ENCODE assay signal across 15 mouse cellular contexts in the genomic region with DNA sequence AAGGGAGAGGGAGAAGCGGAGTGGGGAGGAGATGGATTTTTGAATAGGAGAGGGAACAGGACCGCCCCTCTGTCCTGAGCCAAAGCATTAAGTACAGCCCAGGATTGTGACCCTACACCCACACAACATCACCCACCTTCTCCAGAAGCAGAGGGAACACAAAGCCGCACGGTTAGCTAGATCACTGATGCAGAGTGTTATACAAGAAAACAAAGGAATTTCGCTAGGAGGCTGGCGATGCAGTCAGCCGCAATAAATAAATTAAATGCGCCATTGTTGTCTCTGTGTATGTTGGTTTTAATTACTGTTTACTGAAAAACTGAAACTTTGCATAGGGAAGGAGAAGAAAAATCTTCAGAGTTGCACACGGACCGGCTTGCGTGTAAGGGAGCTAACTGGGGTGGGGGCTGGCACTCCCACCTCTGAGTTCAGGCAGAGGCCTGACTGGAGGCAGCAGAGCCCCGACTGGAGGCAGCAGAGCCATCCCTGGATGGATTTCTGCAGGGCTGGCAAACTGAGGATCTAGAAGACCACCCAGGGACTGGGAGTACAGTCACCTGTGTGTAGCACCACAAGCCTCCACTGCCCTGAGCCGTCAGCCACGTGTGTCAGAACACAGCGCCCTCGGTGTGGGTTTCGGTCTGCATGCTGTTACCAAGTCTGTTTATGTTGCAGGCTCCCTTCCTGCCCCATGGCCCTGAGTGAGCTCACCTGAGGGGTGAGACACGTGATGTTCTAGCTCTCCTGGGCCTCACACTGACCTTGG.
DNase-seq lines count a peak whose midpoint lies in the region; ATAC-seq and TF ChIP-seq lines count a peak whose summit lies in the region.
"Had no signal": no experiment of that assay in that cellular context is flagged by ENCODE, and none has a peak within 500 bp of the region (broad histone marks: within the 10 kb centered on the region; RNA-seq: fewer than 3 reads in every experiment).

No protein-coding gene starts in this region.

- 77% methylated on average over 18 of the region's 18 CpGs for WGBS in liver, postnatal 0 days (ENCODE audit: insufficient replicate concordance)
- WGBS in forebrain, embryonic 10.5 days = 47% methylated on average over 18 of the region's 18 CpGs
- WGBS in hindbrain, embryonic 15.5 days = 49% methylated on average over 18 of the region's 18 CpGs
- 53% methylated on average over 18 of the region's 18 CpGs for WGBS in neural tube, embryonic 15.5 days
- WGBS in heart, embryonic 11.5 days (ENCODE audit: insufficient replicate concordance) = 82% methylated on average over 18 of the region's 18 CpGs

- no peaks in the 10 kb centered on the region for H3K9me3 ChIP-seq in liver, postnatal 0 days (ENCODE audit: low read length)
- H3K9me3 ChIP-seq in forebrain, embryonic 10.5 days = no peaks in the 10 kb centered on the region; the same call in 1 of the 2 replicates
- H3K9me3 ChIP-seq in hindbrain, embryonic 15.5 days = no peaks in the 10 kb centered on the region
- no peaks in the 10 kb centered on the region for H3K9me3 ChIP-seq in neural tube, embryonic 15.5 days (replicated peaks)
- no peaks in the 10 kb centered on the region for H3K9me3 ChIP-seq in heart, embryonic 11.5 days (replicated peaks; ENCODE audit: control insufficient read depth, low read length)
- H3K9me3 ChIP-seq: embryonic facial prominence, embryonic 13.5 days; lung, embryonic 15.5 days had no signal

- ATAC-seq in liver, postnatal 0 days = 0 out of 2 replicates have a peak, but pooled peaks have one; percentile 33
- peak; percentile 31; the same call in 1 of the 2 replicates for ATAC-seq in hindbrain, embryonic 15.5 days (ENCODE audit: low FRiP score, low read depth)
- 0 out of 2 replicates have a peak, but pooled peaks have one; percentile 17 for ATAC-seq in neural tube, embryonic 15.5 days (ENCODE audit: low FRiP score)
- ATAC-seq in heart, embryonic 11.5 days (replicated peaks; ENCODE audit: insufficient number of reproducible peaks, low FRiP score, low TSS enrichment) = no peak
- no peak for ATAC-seq in erythroid progenitor cell, adult 5-6 weeks (replicated peaks; ENCODE audit: low FRiP score, poor library complexity, severe bottlenecking)
- ATAC-seq: activated CD4-positive, CD25-positive, alpha-beta regulatory T cell, adult 4 months had no signal

- peaks cover 2% of the 10 kb centered on the region; the same call in 1 of the 2 replicates for H3K27me3 ChIP-seq in liver, postnatal 0 days (ENCODE audit: insufficient read depth, low read length)
- H3K27me3 ChIP-seq in forebrain, embryonic 10.5 days (ENCODE audit: poor library complexity, severe bottlenecking) = peaks cover 20% of the 10 kb centered on the region; the same call in 1 of the 2 replicates
- no peaks in the 10 kb centered on the region for H3K27me3 ChIP-seq in hindbrain, embryonic 15.5 days
- no peaks in the 10 kb centered on the region for H3K27me3 ChIP-seq in neural tube, embryonic 15.5 days (replicated peaks)
- 0 out of 2 replicates have a peak, but pooled peaks cover 2% of the 10 kb centered on the region for H3K27me3 ChIP-seq in heart, embryonic 11.5 days (ENCODE audit: control insufficient read depth, insufficient read depth, low read length)
- H3K27me3 ChIP-seq: embryonic facial prominence, embryonic 13.5 days; lung, embryonic 15.5 days had no signal

- H3K9ac ChIP-seq in liver, postnatal 0 days (replicated peaks) = no peak overlapping the region
- no peak overlapping the region for H3K9ac ChIP-seq in hindbrain, embryonic 15.5 days
- no peak overlapping the region for H3K9ac ChIP-seq in neural tube, embryonic 15.5 days (replicated peaks)
- no peak overlapping the region for H3K9ac ChIP-seq in heart, embryonic 11.5 days (ENCODE audit: low read depth, low read length)
- H3K9ac ChIP-seq: embryonic facial prominence, embryonic 13.5 days; limb, embryonic 13.5 days; lung, embryonic 15.5 days had no signal

- H3K4me3 ChIP-seq in liver, postnatal 0 days (ENCODE audit: low read depth, low read length) = no peak overlapping the region
- H3K4me3 ChIP-seq in forebrain, embryonic 10.5 days = peak overlapping the region; percentile 6; the same call in 1 of the 2 replicates
- no peak overlapping the region for H3K4me3 ChIP-seq in hindbrain, embryonic 15.5 days
- no peak overlapping the region for H3K4me3 ChIP-seq in neural tube, embryonic 15.5 days (replicated peaks)
- no peak overlapping the region for H3K4me3 ChIP-seq in heart, embryonic 11.5 days (ENCODE audit: low read depth, low read length)
- H3K4me3 ChIP-seq: embryonic facial prominence, embryonic 13.5 days; limb, embryonic 13.5 days; lung, embryonic 15.5 days had no signal

- H3K4me1 ChIP-seq in liver, postnatal 0 days (ENCODE audit: insufficient read depth) = peaks cover 2% of the 10 kb centered on the region; the same call in 1 of the 2 replicates
- H3K4me1 ChIP-seq in forebrain, embryonic 10.5 days = peaks cover 28% of the 10 kb centered on the region
- peaks cover 27% of the 10 kb centered on the region for H3K4me1 ChIP-seq in hindbrain, embryonic 15.5 days (replicated peaks)
- H3K4me1 ChIP-seq in neural tube, embryonic 15.5 days = peaks cover 20% of the 10 kb centered on the region
- H3K4me1 ChIP-seq in heart, embryonic 11.5 days (ENCODE audit: control insufficient read depth, insufficient read depth, low read length) = no peaks in the 10 kb centered on the region
- H3K4me1 ChIP-seq: lung, embryonic 15.5 days had no signal

- no peaks in the 10 kb centered on the region for H3K36me3 ChIP-seq in liver, postnatal 0 days (replicated peaks; ENCODE audit: insufficient read depth, low read length)
- H3K36me3 ChIP-seq in forebrain, embryonic 10.5 days (replicated peaks) = no peaks in the 10 kb centered on the region
- no peaks in the 10 kb centered on the region for H3K36me3 ChIP-seq in hindbrain, embryonic 15.5 days
- no peaks in the 10 kb centered on the region for H3K36me3 ChIP-seq in neural tube, embryonic 15.5 days
- no peaks in the 10 kb centered on the region for H3K36me3 ChIP-seq in heart, embryonic 11.5 days (ENCODE audit: control insufficient read depth, insufficient read depth, low read length)
- H3K36me3 ChIP-seq: embryonic facial prominence, embryonic 13.5 days; limb, embryonic 13.5 days; lung, embryonic 15.5 days had no signal

- DNase-seq in liver, postnatal 0 days = no peak
- no peak for DNase-seq in liver
- DNase-seq in forebrain, embryonic 10.5 days (ENCODE audit: extremely low spot score, low spot score) = peak; percentile 24
- no peak for DNase-seq in cerebellum, adult 9-10 months
- DNase-seq: cerebellum, adult 8-10 months; heart, adult 18-20 months; right cerebral cortex, postnatal 14 days had no signal

- no peak for TF ChIP-seq EP300 in liver, postnatal 0 days (IDR thresholded peaks at IDR 0.05; ENCODE audit: low read depth)

- no peak for TF ChIP-seq CTCF in liver, postnatal 0 days (IDR thresholded peaks at IDR 0.05; ENCODE audit: low read depth)

- no peak overlapping the region for H3K4me2 ChIP-seq in liver, postnatal 0 days (ENCODE audit: low read depth, low read length)
- no peak overlapping the region for H3K4me2 ChIP-seq in hindbrain, embryonic 15.5 days
- H3K4me2 ChIP-seq in neural tube, embryonic 15.5 days = no peak overlapping the region
- H3K4me2 ChIP-seq in heart, embryonic 11.5 days = no peak overlapping the region
- H3K4me2 ChIP-seq: embryonic facial prominence, embryonic 13.5 days; limb, embryonic 13.5 days; lung, embryonic 15.5 days had no signal

- no peak overlapping the region for H3K27ac ChIP-seq in liver, postnatal 0 days (ENCODE audit: low read depth)
- H3K27ac ChIP-seq in forebrain, embryonic 10.5 days = peak overlapping the region; percentile 58
- H3K27ac ChIP-seq in hindbrain, embryonic 15.5 days (replicated peaks) = no peak overlapping the region
- H3K27ac ChIP-seq in neural tube, embryonic 15.5 days (replicated peaks) = no peak overlapping the region
- no peak overlapping the region for H3K27ac ChIP-seq in heart, embryonic 11.5 days (ENCODE audit: low read depth, low read length)
- H3K27ac ChIP-seq: embryonic facial prominence, embryonic 13.5 days; limb, embryonic 13.5 days; lung, embryonic 15.5 days had no signal

Comparison
In these comparisons a context has a peak if more than half of its experiments do, and no peak if none do; other contexts are left out.
1. ATAC-seq: peak in liver, postnatal 0 days (single experiment), hindbrain, embryonic 15.5 days (single experiment) and neural tube, embryonic 15.5 days (single experiment); none in heart, embryonic 11.5 days (single experiment) and erythroid progenitor cell, adult 5-6 weeks (single experiment).